Mouse (Mus musculus): ENCODE results near the gene 1700013F07Rik.
"Not testable (repeated sequence)": the region's sequence is repeated elsewhere in the genome, so short reads cannot be mapped to it uniquely, and the experiment has no call there.

The 1700013F07Rik gene

DNA sequence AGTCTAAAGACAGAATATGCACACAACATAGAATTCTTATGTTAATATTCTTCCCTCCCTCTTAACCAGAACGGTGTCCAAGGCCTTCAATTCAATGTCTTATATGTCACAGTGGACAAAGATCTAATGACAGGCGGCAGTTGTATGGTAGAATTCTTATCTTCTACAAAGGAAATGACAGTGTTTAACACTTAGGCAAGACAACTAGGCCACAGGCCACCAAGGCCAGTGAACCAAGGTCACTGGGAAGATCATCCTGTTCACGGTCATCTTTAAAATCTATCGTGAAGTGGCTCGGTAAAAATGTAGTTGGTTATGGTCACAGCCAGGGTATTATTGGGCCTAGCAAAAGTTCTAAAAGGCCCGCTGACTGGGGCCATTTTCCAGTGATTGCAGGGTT lies at the start of gene 1700013F07Rik:
TSS of gene 1700013F07Rik (plus strand) at position 200 of the 400 bp plus-strand sequence.
- no peak for DNase-seq (ENCODE audit: low spot score)

GRCm38 (mm10) chr3:108484749-108485148 lies 49.2 kb upstream of the 1700013F07Rik start:
- no peak for DNase-seq (ENCODE audit: low spot score)

DNA sequence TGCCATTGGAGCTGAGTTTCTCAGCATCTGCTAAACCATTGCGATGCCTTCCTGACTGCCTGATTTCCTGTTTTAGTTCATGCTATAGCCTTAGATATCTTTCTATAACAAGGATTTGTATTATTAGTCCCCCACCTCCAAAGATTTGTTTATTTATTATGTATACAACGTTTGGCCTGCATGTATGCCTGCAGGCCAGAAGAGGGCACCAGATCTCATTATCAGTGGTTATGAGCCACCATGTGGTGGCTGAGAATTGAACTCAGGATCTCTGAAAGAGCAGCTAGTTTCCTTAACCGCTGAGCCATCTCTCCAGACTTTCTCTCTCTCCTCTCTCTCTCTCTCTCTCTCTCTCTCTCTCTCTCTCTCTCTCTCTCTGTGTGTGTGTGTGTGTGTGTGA lies 44.0 kb upstream of the 1700013F07Rik start:
- DNase-seq (ENCODE audit: low spot score): no peak

DNA sequence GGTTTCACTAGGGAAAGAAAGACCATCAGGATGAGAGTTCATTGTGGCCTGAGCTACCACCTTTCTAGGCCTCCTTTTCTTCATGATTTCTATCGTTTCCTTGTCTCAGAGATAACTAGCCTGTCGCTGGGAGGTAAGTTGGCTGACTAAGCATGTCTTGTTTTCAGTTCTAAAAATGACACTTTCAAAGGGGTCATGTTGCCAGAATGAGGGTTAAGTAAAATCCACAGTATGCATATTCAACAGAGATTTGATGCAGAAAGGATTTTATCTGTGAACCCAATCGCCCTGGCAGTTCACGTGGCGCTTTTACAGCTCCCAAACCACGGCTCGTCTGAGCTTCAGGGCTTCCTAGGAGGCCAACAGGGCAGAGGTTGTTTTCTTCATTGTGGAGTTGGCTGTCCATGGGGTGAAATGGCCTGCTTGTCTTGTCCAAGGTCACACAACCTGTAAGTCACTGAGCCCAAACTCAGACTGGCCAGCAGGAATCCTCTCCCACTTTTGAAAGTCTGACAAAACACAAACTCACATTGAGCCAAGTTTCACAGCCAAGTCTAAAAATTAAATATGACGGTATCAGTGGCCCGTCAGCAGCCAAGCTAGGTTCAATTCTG lies 39.0 kb upstream of the 1700013F07Rik start:
- DNase-seq (ENCODE audit: low spot score): no peak

DNA sequence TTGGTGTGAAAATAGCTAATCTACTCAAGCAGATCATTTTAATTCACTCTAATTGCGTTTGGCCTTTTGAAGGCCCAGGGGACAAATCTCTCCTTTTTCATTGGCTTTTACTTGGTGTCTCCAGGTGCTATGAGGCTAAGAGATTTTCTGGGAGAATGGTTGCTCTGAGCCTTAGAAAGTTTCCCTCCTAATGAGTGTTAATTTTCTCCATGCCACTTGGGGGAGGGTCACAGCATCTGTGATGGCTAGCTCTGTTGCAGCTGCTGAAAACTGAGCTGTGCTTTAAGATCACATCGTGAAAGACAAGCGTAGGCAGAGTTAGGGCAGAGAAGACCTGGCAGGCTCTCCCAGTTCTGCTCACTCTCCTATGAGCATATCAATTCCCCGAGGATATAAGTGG lies 38.5 kb upstream of the 1700013F07Rik start:
- DNase-seq (ENCODE audit: low spot score): no peak

DNA sequence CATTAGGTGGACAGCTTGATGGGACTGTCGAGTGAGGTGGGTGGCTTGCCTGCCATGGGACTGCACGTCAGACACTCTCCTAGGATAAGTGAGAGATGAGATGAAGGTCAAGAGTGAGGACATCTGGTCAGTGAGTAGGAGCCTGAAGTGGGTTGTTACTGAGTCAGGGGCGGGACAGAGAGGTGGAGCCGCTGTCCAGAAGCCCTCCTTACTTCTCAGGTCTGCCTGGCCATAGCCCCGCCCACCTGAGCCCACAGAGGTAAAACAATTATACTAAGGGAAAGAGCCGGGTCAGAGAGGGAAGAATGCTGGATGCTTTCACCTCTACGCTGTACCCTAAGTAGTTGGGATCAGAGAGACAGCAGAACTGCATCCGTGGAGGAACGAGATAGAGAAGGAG lies 36.3 kb upstream of the 1700013F07Rik start:
- no peak for DNase-seq (ENCODE audit: low spot score)

GRCm38 (mm10) chr3:108499826-108500225 lies 34.1 kb upstream of the 1700013F07Rik start:
- DNase-seq (ENCODE audit: low spot score): no peak

- not testable (repeated sequence) for DNase-seq (ENCODE audit: low spot score)
These were observed 32.5 kb upstream of the 1700013F07Rik start for GRCm38 (mm10) chr3:108501411-108501810.

DNA sequence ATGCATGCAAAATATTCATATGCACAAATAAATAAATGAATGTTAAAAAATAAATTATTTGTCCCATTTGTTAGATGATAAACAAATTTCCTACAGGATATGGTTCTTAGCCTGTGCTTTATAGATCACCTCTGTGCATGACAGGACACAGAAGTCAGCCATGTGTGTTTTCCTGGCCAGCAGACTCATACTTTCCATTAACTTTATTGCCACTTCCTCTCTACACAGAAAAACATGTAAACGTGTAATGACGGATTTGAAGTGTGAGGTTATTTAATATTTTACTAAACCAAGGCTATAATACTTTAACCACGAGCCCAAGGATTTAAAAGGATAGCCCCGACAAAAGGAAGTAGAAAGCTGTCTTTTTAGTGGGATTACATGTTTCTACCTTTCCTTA lies 30.0 kb upstream of the 1700013F07Rik start:
- DNase-seq (ENCODE audit: low spot score): no peak

- no peak for DNase-seq (ENCODE audit: low spot score)
These were observed 25.0 kb upstream of the 1700013F07Rik start for GRCm38 (mm10) chr3:108508745-108509474.

DNA sequence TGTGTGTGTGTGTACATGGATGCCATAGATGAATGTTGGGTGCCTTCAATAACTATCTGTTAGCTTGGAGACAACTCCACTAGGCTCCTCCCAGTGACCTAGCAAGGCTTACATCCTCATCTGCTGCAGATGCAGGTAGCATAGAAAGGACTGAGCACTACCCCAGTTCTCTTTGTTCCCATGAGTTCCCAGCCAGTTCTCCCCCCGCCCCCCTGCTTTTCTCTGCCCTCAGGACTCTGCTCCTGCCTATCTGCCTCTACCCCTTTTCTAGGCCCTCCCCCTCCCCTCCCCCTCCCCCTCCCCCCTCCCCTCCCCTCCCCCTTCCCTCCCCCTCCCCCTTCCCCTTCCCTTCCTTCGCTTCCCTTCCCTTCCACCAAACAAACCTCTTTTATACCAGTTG lies 23.8 kb upstream of the 1700013F07Rik start:
- no peak for DNase-seq (ENCODE audit: low spot score)

DNA sequence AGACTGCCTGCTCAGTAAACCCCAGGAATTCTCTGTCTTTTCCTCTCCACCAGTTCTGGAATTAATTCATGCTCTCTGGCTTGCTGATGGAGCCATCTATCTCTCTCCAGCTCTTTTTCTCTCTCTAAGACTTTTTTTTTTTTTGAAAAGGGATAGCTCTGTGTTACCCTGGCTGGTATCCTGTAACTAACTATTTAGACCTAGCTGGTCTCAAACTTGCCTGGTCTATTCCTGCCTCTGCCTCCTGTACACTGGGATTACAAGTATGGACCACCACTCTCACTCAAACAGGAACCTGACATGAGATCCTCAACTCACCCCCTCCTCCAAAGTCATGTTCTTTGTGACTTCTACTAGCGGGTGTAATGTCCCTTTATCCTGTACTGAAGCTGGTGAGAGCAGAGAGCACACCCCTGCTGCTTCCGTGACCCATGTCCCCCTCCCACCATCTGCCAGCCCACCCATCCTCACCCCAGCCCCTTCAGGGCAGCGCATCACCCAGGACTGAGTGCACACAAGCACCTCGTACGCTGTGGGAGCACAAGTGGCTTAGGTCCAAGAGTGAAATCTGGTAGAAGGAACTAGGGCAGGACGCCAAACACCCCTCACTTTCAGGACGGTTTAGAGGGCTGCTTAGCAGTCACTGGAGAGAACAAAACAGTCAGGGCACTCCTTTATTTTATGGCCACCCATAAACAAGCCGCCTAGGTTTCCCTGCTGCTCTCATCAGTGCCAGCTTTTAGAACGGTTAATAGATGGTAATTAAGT lies 23.1 kb upstream of the 1700013F07Rik start:
- DNase-seq (ENCODE audit: low spot score): no peak

DNA sequence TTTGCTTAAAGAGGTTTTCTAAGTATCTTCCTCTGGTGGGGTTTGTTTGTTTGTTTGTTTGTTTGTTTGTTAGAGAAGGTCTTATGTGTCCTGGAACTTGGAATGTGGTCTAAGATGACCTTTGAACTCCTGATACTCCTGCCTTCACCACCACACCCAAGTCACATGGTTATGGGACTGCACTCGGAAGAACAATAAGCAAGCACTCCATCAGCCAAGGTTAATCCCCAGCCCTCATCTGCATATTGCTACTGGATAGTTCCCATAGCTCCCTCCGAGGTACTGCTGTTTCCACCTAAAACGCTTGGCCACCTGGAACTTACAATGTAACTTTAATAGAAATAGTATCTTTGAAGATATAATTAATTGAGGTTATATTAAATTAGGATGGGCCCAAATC lies 20.5 kb upstream of the 1700013F07Rik start:
- DNase-seq (ENCODE audit: low spot score): no peak

GRCm38 (mm10) chr3:108518276-108518675 lies 15.7 kb upstream of the 1700013F07Rik start:
- DNase-seq (ENCODE audit: low spot score): no peak

- DNase-seq (ENCODE audit: low spot score): no peak
These were observed 10.5 kb upstream of the 1700013F07Rik start for GRCm38 (mm10) chr3:108523415-108523814.

GRCm38 (mm10) chr3:108528489-108528888 lies 5.5 kb upstream of the 1700013F07Rik start:
- DNase-seq (ENCODE audit: low spot score): no peak

DNA sequence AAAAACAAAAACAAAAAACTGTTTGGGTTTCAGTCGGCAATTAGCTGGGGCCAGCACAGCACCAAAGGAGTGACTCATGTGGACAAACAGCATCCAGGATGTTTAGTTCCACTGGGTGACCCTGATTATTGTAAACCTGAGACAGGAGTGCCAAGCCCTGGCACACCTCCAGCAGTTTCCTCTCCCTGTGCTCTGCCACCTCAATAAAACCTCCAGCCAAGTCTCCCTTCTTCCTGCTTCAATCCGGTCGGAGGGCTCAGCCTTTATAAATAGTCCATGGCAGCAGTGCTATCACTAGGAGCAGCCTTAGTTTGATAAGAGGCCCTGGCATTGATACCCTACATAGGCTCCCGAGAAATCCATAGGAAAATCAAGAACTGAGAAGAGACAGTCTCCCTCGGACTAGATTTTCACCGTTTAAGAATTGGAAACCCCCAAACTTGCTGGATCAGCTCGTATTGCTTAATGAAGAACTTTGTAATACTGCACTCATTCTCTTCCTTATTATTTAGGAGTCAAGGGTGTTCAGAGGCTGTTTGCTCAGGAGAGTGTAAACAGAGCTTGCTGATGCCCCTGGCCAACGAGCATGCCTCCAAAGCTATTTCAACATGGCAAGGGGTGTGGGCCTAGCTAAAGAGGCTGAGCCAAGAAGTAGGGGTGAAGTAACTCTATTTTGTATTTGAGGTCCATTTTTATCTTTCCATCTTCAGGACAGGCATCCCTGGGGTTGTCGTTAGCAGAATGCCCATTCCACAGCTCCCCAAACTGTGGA lies 650 bp upstream of the 1700013F07Rik start:
- peak; percentile 40 for DNase-seq (ENCODE audit: low spot score)

- no peak for DNase-seq (ENCODE audit: low spot score)
These were observed 2.1 kb downstream of the 1700013F07Rik start for GRCm38 (mm10) chr3:108535896-108536516.

DNA sequence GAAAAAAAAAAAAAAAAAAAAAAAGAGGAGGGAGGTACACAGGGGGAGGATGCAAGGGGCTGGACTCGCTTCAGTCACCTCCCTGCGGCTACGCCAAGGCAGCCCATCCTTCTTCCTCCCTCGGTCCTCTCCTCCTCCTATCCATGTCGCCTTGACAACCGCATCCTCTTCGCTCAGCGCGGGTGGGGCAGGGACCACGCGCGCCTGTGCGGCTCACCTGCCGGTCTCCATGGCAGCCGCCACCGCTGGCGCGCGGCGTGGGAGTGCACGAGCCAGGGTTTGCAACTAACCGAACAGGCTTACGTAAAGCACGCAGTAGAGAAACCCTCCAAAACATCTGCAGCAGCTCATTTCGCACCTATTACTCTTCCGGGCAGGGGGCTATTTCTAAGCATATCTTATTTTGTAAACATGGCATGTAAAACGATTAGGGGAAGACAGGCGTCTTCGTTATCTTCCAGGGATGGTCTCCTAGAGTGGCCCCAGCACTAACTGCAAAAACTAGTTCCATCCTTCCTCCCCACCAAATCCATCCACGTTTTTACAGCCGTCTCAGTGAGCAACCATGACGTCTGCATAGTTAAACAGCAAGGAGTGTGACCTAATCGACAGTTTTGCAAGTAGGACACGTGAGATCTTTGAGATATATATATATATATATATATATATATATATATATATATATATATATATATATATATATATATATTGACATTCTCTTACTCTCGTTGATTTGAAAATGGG lies 2.7 kb downstream of the 1700013F07Rik start, which contains the start of gene 5330417C22Rik:
TSS of gene 5330417C22Rik (minus strand) at position 20 of the 744 bp plus-strand sequence.
- peak; percentile 26 for DNase-seq (ENCODE audit: low spot score)

- peak; percentile 73 for DNase-seq (ENCODE audit: low spot score)
These were observed 3.4 kb downstream of the 1700013F07Rik start for GRCm38 (mm10) chr3:108537303-108537702.

DNA sequence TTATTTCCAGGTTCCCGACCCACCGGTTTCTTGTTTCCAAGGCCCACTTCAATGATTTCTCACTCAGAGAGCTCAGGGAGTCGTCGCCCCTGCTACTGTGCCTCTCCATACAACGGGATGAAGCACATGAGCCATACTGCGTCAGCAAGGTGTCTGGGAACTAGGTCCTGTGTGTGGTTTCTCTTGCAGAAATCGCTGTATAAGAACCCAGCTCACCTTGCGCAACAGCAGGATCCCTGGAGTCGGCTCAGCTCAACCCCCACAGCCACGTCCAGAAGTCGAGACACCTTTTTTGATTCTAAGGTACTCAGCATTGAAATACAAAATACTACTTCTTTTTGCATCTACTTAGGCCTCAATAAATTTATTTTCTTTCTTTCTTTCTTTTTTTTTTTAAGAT lies 8.3 kb downstream of the 1700013F07Rik start:
- no peak for DNase-seq (ENCODE audit: low spot score)
